Mouse (Mus musculus): ENCODE data around the gene Ube2e1. TPM values are rescaled to one million over a fixed set of nuclear protein-coding genes. Genes with fewer than 3 reads are reported as not detected.
A peak's percentile ranks its signal among the peaks of the same experiment; 100 is the strongest.
"Not testable (repeated sequence)": the region's sequence is repeated elsewhere in the genome, so short reads cannot be mapped to it uniquely, and the experiment has no call there.

Gene Ube2e1
- polyA plus RNA-seq, 1 experiment from 2014 or later: 205 TPM

GRCm38 (mm10) chr14:18241786-18242185 lies 89.9 kb downstream of the Ube2e1 start:
- H3K36me3 ChIP-seq (ENCODE audit: control insufficient read depth, insufficient read depth, low read length): no peaks in the 10 kb centered on the region
- WGBS: 89% methylated on average over 4 of the region's 4 CpGs
- no peaks in the 10 kb centered on the region for H3K27me3 ChIP-seq (ENCODE audit: control insufficient read depth, insufficient read depth, low read depth, low read length)
- H3K4me1 ChIP-seq (ENCODE audit: control insufficient read depth, insufficient read depth, low read length): no peaks in the 10 kb centered on the region
- H3K9ac ChIP-seq (ENCODE audit: low read depth, low read length): no peak overlapping the region
- no peak for ATAC-seq
- H3K4me2 ChIP-seq (ENCODE audit: low read length): no peak overlapping the region
- no peak overlapping the region for H3K27ac ChIP-seq (ENCODE audit: low read length)
- H3K4me3 ChIP-seq (ENCODE audit: low read depth, low read length): no peak overlapping the region
- no peaks in the 10 kb centered on the region for H3K9me3 ChIP-seq (replicated peaks; ENCODE audit: control insufficient read depth, low read length, poor library complexity, severe bottlenecking)

- Histone ChIP-seq H3K36me3 (ENCODE audit: control insufficient read depth, insufficient read depth, low read length) (no peaks in the 10 kb centered on the region), H3K4me3 (ENCODE audit: low read depth, low read length) (no peak overlapping the region), H3K27ac (ENCODE audit: low read length) (no peak overlapping the region), H3K27me3 (ENCODE audit: control insufficient read depth, insufficient read depth, low read depth, low read length) (no peaks in the 10 kb centered on the region), H3K4me2 (ENCODE audit: low read length) (no peak overlapping the region), H3K9me3 (replicated peaks; ENCODE audit: control insufficient read depth, low read length, poor library complexity, severe bottlenecking) (no peaks in the 10 kb centered on the region), H3K4me1 (ENCODE audit: control insufficient read depth, insufficient read depth, low read length) (no peaks in the 10 kb centered on the region), H3K9ac (ENCODE audit: low read depth, low read length) (no peak overlapping the region)
- 74% methylated on average over 7 of the region's 7 CpGs for WGBS
- ATAC-seq: no peak
Observed at GRCm38 (mm10) chr14:18240132-18240531, 91.5 kb downstream of the Ube2e1 start.

DNA sequence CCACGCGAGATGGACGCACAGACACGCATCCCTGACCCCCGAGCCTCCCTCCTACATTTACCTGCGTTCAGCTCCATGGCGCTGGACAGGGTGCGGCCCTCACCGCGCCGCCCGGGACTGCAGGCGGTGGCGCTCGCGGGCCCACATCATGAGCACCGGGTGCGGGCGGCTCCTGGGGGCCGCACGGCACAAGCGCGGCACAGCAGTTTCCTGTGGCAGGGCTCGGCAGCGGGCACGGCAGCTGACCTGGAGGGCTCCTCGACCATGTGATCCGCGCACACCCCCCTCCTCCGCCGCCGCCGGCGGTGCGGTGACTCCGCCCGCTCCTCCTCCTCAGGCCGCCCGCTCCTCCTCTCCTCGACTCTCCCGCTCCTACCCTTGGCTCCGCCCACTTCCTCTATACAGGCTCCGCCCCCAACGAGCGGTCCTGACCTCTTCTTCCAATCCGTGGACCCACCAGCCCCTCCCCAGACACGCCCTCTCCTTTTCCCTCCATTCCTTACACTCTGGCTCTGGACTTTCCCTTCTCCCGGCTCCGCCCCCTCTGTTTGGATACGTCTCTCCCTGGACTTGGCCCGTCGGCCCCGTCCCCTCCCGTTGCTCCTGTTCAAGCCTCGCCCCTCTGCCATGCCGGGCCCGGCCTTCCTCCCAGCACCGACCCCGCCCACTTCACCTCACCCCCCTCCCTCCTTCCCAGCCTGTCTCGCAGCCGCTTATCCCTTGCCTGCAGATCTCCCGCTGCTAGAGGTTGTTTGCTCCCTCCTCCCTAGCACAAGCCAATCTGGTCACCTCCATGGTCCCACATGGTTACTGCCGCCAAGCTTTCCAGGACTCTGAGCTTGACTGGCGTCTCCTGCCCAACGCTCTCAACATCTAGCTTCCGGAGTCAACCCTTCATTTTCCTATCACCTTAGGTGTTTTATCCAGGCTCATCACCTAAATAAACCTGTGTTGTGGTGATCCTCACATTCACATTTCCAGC lies 92.6 kb downstream of the Ube2e1 start, which contains the start of gene Nr1d2:
Gene Nr1d2 (minus strand): TSS at position 378 of the 982 bp plus-strand sequence.
- peak within 1 kb of the TSS; percentile 89 for H3K4me3 ChIP-seq (ENCODE audit: low read depth, low read length)
- ATAC-seq: peak; percentile 91
- H3K27me3 ChIP-seq (ENCODE audit: control insufficient read depth, insufficient read depth, low read depth, low read length): no peaks in the 10 kb centered on the region
- peak within 1 kb of the TSS; percentile 78 for H3K4me2 ChIP-seq (ENCODE audit: low read length)
- peak within 1 kb of the TSS; percentile 82 for H3K27ac ChIP-seq (ENCODE audit: low read length)
- no peaks in the 10 kb centered on the region for H3K9me3 ChIP-seq (replicated peaks; ENCODE audit: control insufficient read depth, low read length, poor library complexity, severe bottlenecking)
- peak within 1 kb of the TSS; percentile 73 for H3K9ac ChIP-seq (ENCODE audit: low read depth, low read length)
- whole genome bisulfite sequencing: under 1% methylated on average over 64 of the region's 66 CpGs
- no peaks in the 10 kb centered on the region for H3K36me3 ChIP-seq (ENCODE audit: control insufficient read depth, insufficient read depth, low read length)
- H3K4me1 ChIP-seq (ENCODE audit: control insufficient read depth, insufficient read depth, low read length): no peaks in the 10 kb centered on the region

DNA sequence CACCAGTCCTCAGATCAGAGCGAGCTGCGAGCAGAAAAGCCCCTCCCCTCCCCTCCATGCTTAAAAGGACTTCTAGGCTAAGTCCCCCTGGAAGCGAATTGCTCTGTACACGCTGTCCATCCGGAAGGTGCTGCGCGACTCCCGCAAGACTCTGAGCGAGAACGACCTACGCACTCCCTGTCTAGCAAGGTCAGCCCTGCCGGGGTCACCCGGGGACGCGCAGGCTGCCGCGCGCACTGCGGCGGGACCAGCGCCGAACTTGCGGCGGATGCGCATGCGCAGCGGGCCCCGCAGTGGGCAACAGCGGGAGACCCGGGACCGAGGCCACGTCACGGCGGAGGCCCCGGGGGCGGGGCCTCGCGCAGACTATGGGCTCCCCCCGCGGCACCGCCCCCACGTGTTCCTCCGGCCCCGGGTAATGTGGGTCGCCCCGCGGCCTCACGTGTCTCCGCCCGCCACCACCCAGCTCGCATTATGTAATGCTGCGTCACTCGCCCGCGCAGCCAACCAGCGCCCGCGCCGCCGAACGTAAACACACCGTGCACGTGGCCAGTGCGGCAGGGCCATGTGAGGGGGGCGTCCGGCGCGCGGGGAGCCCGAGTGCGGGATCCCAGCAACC lies 93.4 kb downstream of the Ube2e1 start:
- Histone ChIP-seq H3K36me3 (ENCODE audit: control insufficient read depth, insufficient read depth, low read length) (no peaks in the 10 kb centered on the region), H3K4me2 (ENCODE audit: low read length) (peak overlapping the region; percentile 78), H3K27me3 (ENCODE audit: control insufficient read depth, insufficient read depth, low read depth, low read length) (no peaks in the 10 kb centered on the region), H3K27ac (ENCODE audit: low read length) (peak overlapping the region; percentile 82), H3K4me3 (ENCODE audit: low read depth, low read length) (peak overlapping the region; percentile 89), H3K9ac (ENCODE audit: low read depth, low read length) (peak overlapping the region; percentile 73), H3K4me1 (ENCODE audit: control insufficient read depth, insufficient read depth, low read length) (no peaks in the 10 kb centered on the region), H3K9me3 (replicated peaks; ENCODE audit: control insufficient read depth, low read length, poor library complexity, severe bottlenecking) (no peaks in the 10 kb centered on the region)
- ATAC-seq: peak; percentile 97
- WGBS: under 1% methylated on average over 57 of the region's 71 CpGs

GRCm38 (mm10) chr14:18237381-18237780 lies 94.3 kb downstream of the Ube2e1 start:
- Histone ChIP-seq H3K27ac (ENCODE audit: low read length) (no peak overlapping the region), H3K27me3 (ENCODE audit: control insufficient read depth, insufficient read depth, low read depth, low read length) (no peaks in the 10 kb centered on the region), H3K9ac (ENCODE audit: low read depth, low read length) (no peak overlapping the region), H3K36me3 (ENCODE audit: control insufficient read depth, insufficient read depth, low read length) (no peaks in the 10 kb centered on the region), H3K4me2 (ENCODE audit: low read length) (peak overlapping the region; percentile 55), H3K4me3 (ENCODE audit: low read depth, low read length) (no peak overlapping the region), H3K4me1 (ENCODE audit: control insufficient read depth, insufficient read depth, low read length) (no peaks in the 10 kb centered on the region), H3K9me3 (replicated peaks; ENCODE audit: control insufficient read depth, low read length, poor library complexity, severe bottlenecking) (no peaks in the 10 kb centered on the region)
- WGBS: 43% methylated on average over 4 of the region's 4 CpGs
- no peak for ATAC-seq

GRCm38 (mm10) chr14:18236496-18237235 lies 95.0 kb downstream of the Ube2e1 start:
- not testable (repeated sequence) for ATAC-seq

GRCm38 (mm10) chr14:18233981-18234960 lies 97.4 kb downstream of the Ube2e1 start:
- ATAC-seq: no peak
- 61% methylated on average over 5 of the region's 5 CpGs for WGBS
- Histone ChIP-seq H3K4me3 (ENCODE audit: low read depth, low read length) (no peak overlapping the region), H3K4me2 (ENCODE audit: low read length) (no peak overlapping the region), H3K36me3 (ENCODE audit: control insufficient read depth, insufficient read depth, low read length) (no peaks in the 10 kb centered on the region), H3K9me3 (replicated peaks; ENCODE audit: control insufficient read depth, low read length, poor library complexity, severe bottlenecking) (no peaks in the 10 kb centered on the region), H3K27ac (ENCODE audit: low read length) (no peak overlapping the region), H3K27me3 (ENCODE audit: control insufficient read depth, insufficient read depth, low read depth, low read length) (no peaks in the 10 kb centered on the region), H3K9ac (ENCODE audit: low read depth, low read length) (no peak overlapping the region), H3K4me1 (ENCODE audit: control insufficient read depth, insufficient read depth, low read length) (no peaks in the 10 kb centered on the region)

More at GRCm38 (mm10) chr14:18236496-18237235, 95.0 kb downstream of the Ube2e1 start:
- H3K9me3 ChIP-seq (replicated peaks; ENCODE audit: control insufficient read depth, low read length, poor library complexity, severe bottlenecking); H3K27me3 ChIP-seq (ENCODE audit: control insufficient read depth, insufficient read depth, low read depth, low read length); H3K9ac ChIP-seq (ENCODE audit: low read depth, low read length); H3K4me1 ChIP-seq (ENCODE audit: control insufficient read depth, insufficient read depth, low read length); H3K4me2 ChIP-seq (ENCODE audit: low read length); H3K36me3 ChIP-seq (ENCODE audit: control insufficient read depth, insufficient read depth, low read length); H3K27ac ChIP-seq (ENCODE audit: low read length); H3K4me3 ChIP-seq (ENCODE audit: low read depth, low read length): not testable (repeated sequence)
- 91% methylated on average over 2 of the region's 2 CpGs for WGBS

- WGBS: 91% methylated on average over 2 of the region's 2 CpGs
- ATAC-seq: no peak
- Histone ChIP-seq H3K9ac (ENCODE audit: low read depth, low read length) (no peak overlapping the region), H3K4me2 (ENCODE audit: low read length) (no peak overlapping the region), H3K4me1 (ENCODE audit: control insufficient read depth, insufficient read depth, low read length) (no peaks in the 10 kb centered on the region), H3K27me3 (ENCODE audit: control insufficient read depth, insufficient read depth, low read depth, low read length) (no peaks in the 10 kb centered on the region), H3K9me3 (replicated peaks; ENCODE audit: control insufficient read depth, low read length, poor library complexity, severe bottlenecking) (no peaks in the 10 kb centered on the region), H3K27ac (ENCODE audit: low read length) (no peak overlapping the region), H3K36me3 (ENCODE audit: control insufficient read depth, insufficient read depth, low read length) (no peaks in the 10 kb centered on the region), H3K4me3 (ENCODE audit: low read depth, low read length) (no peak overlapping the region)
Observed at GRCm38 (mm10) chr14:18233076-18233475, 98.6 kb downstream of the Ube2e1 start.
